ENCODE assay signal across 9 mouse cellular contexts in genomic region chr9:55545556-55546175, GRCm38 (mm10). TPM values are rescaled to one million over a fixed set of nuclear protein-coding genes. Genes with fewer than 3 reads are reported as not detected.
DNase-seq lines count a peak whose midpoint lies in the region; ATAC-seq and TF ChIP-seq lines count a peak whose summit lies in the region.
"Had no signal": no experiment of that assay in that cellular context is flagged by ENCODE, and none has a peak within 500 bp of the region (broad histone marks: within the 10 kb centered on the region; RNA-seq: fewer than 3 reads in every experiment).

No protein-coding gene starts in this region.

- intact Hi-C loops in left cerebral cortex, postnatal 14 days (cut with DNase I), result no loop called here

- H3K4me2 ChIP-seq in forebrain, embryonic 16.5 days (ENCODE audit: low read length), result peak overlapping the region; percentile 42
- H3K4me2 ChIP-seq in kidney, postnatal 0 days (ENCODE audit: low read length), result peak overlapping the region; percentile 49
- H3K4me2 ChIP-seq in neural tube, embryonic 12.5 days (replicated peaks), result peak overlapping the region; percentile 45

- no peaks in the 10 kb centered on the region for H3K9me3 ChIP-seq in E14TG2a.4 (ENCODE audit: low read length)
- no peaks in the 10 kb centered on the region for H3K9me3 ChIP-seq in forebrain, embryonic 16.5 days (ENCODE audit: control insufficient read depth, low read length)
- no peaks in the 10 kb centered on the region for H3K9me3 ChIP-seq in kidney, postnatal 0 days (replicated peaks; ENCODE audit: low read length)
- no peaks in the 10 kb centered on the region for H3K9me3 ChIP-seq in neural tube, embryonic 12.5 days

- 4% methylated on average over 41 of the region's 41 CpGs for WGBS in forebrain, embryonic 16.5 days
- 5% methylated on average over 41 of the region's 41 CpGs for WGBS in kidney, postnatal 0 days
- 6% methylated on average over 41 of the region's 41 CpGs for WGBS in neural tube, embryonic 12.5 days

- no peak for ATAC-seq in cerebellum, adult (ENCODE audit: insufficient number of reproducible peaks, low FRiP score, low TSS enrichment)
- no peak for ATAC-seq in forebrain, embryonic 16.5 days
- ATAC-seq in kidney, postnatal 0 days (replicated peaks; ENCODE audit: low FRiP score, low read depth), result no peak
- no peak for ATAC-seq in neural tube, embryonic 12.5 days (ENCODE audit: low FRiP score, low read depth)
- ATAC-seq in activated CD4-positive, CD25-positive, alpha-beta regulatory T cell, adult 4 months, result no peak

- H3K4me3 ChIP-seq in E14TG2a.4 (replicated peaks; ENCODE audit: low read length), result peak overlapping the region; percentile 75
- H3K4me3 ChIP-seq in forebrain, embryonic 16.5 days (replicated peaks; ENCODE audit: low read length), result peak overlapping the region; percentile 39
- H3K4me3 ChIP-seq in kidney, postnatal 0 days (replicated peaks; ENCODE audit: low read depth, low read length), result peak overlapping the region; percentile 21; the same call in 1 of the 2 replicates
- peak overlapping the region; percentile 17; the same call in 1 of the 2 replicates for H3K4me3 ChIP-seq in neural tube, embryonic 12.5 days

- H3K4me1 ChIP-seq in E14TG2a.4 (replicated peaks; ENCODE audit: low read depth, low read length), result peaks cover 55% of the 10 kb centered on the region
- H3K4me1 ChIP-seq in forebrain, embryonic 16.5 days (replicated peaks; ENCODE audit: control insufficient read depth, insufficient read depth, low read length), result peaks cover 39% of the 10 kb centered on the region
- H3K4me1 ChIP-seq in kidney, postnatal 0 days (replicated peaks; ENCODE audit: insufficient read depth, low read length), result peaks cover 32% of the 10 kb centered on the region
- peaks cover 38% of the 10 kb centered on the region for H3K4me1 ChIP-seq in neural tube, embryonic 12.5 days

- no peak overlapping the region for H3K9ac ChIP-seq in forebrain, embryonic 16.5 days (replicated peaks; ENCODE audit: low read depth, low read length)
- no peak overlapping the region for H3K9ac ChIP-seq in kidney, postnatal 0 days (ENCODE audit: low read depth, low read length)
- no peak overlapping the region for H3K9ac ChIP-seq in neural tube, embryonic 12.5 days

- peak; percentile 20 for DNase-seq in cerebellum, adult 9-10 months
- DNase-seq in kidney, postnatal 0 days (ENCODE audit: low spot score), result peak; percentile 19
- DNase-seq in left cerebral cortex, postnatal 14 days (ENCODE audit: low spot score in 2 of 2), result no peak

- no peaks in the 10 kb centered on the region for H3K36me3 ChIP-seq in E14TG2a.4 (ENCODE audit: insufficient read depth, low read length)
- H3K36me3 ChIP-seq in forebrain, embryonic 16.5 days (ENCODE audit: control insufficient read depth, insufficient read depth), result no peaks in the 10 kb centered on the region
- H3K36me3 ChIP-seq in kidney, postnatal 0 days (ENCODE audit: insufficient read depth, low read length), result no peaks in the 10 kb centered on the region
- no peaks in the 10 kb centered on the region for H3K36me3 ChIP-seq in neural tube, embryonic 12.5 days

- peaks cover 89% of the 10 kb centered on the region for H3K27me3 ChIP-seq in E14TG2a.4 (ENCODE audit: insufficient read depth, low read length)
- peaks cover 64% of the 10 kb centered on the region for H3K27me3 ChIP-seq in forebrain, embryonic 16.5 days (replicated peaks; ENCODE audit: control insufficient read depth, insufficient read depth, low read length)
- peaks cover 76% of the 10 kb centered on the region for H3K27me3 ChIP-seq in kidney, postnatal 0 days (ENCODE audit: insufficient read depth, low read length)
- peaks cover 94% of the 10 kb centered on the region for H3K27me3 ChIP-seq in neural tube, embryonic 12.5 days (replicated peaks)

- H3K27ac ChIP-seq in forebrain, embryonic 16.5 days (ENCODE audit: low read length), result no peak overlapping the region
- no peak overlapping the region for H3K27ac ChIP-seq in kidney, postnatal 0 days
- no peak overlapping the region for H3K27ac ChIP-seq in neural tube, embryonic 12.5 days

- TF ChIP-seq CTCF in E14TG2a.4 (conservative IDR thresholded peaks at IDR 0.05; ENCODE audit: low read length), result no peak
- TF ChIP-seq CTCF in kidney, postnatal 0 days (IDR thresholded peaks at IDR 0.05; ENCODE audit: low read depth), result no peak

RNA-seq across cellular contexts. Expression of gene Isl2, which starts 7.2 kb away (rescaled TPM):
- polyA plus RNA-seq in forebrain, embryonic 16.5 days (2015; fragmentation: Nextera tagmentation; extraction: Ambion mirVana), result 0.18 and 0.37 TPM in 2 replicates
- polyA plus RNA-seq in kidney, postnatal 0 days (2015; fragmentation: Nextera tagmentation; extraction: Ambion mirVana), result not detected in 2 replicates
- 46.4 and 62.5 TPM in 2 replicates for polyA plus RNA-seq in neural tube, embryonic 12.5 days (2016; fragmentation: Nextera tagmentation; extraction: Ambion mirVana)
- total RNA-seq in left cerebral cortex, postnatal 14 days (2021), result not detected
- not detected for polyA plus RNA-seq in activated CD4-positive, CD25-positive, alpha-beta regulatory T cell, adult 4 months (2017; shearing (Covaris generic))
- total RNA-seq: layer of hippocampus, postnatal 36 days had no signal

RNA-seq across cellular contexts. Expression of gene Etfa, which starts 33.6 kb away (rescaled TPM):
- polyA plus RNA-seq in forebrain, embryonic 16.5 days (2015; fragmentation: Nextera tagmentation; extraction: Ambion mirVana), result 87.3 and 93.0 TPM in 2 replicates
- polyA plus RNA-seq in kidney, postnatal 0 days (2015; fragmentation: Nextera tagmentation; extraction: Ambion mirVana), result 372 and 395 TPM in 2 replicates
- polyA plus RNA-seq in neural tube, embryonic 12.5 days (2016; fragmentation: Nextera tagmentation; extraction: Ambion mirVana), result 120 and 124 TPM in 2 replicates
- 10 to 100 TPM; 46.9 to 49.1 TPM for total RNA-seq in left cerebral cortex, postnatal 14 days (2021)
- 100 to 1,000 TPM; 148 to 164 TPM for polyA plus RNA-seq in activated CD4-positive, CD25-positive, alpha-beta regulatory T cell, adult 4 months (2017; shearing (Covaris generic))

Comparison
In these comparisons a context has a peak if more than half of its experiments do, and no peak if none do; other contexts are left out.
1. DNase-seq: peak in cerebellum, adult 9-10 months (single experiment) and kidney, postnatal 0 days (single experiment); none in left cerebral cortex, postnatal 14 days (0 of 2).
2. H3K4me3 ChIP-seq: peak in every context shown above with its lines; median percentile 75 in E14TG2a.4; 39 in forebrain, embryonic 16.5 days; 21 in kidney, postnatal 0 days; 17 in neural tube, embryonic 12.5 days.
3. RNA of gene Isl2, which starts 7.2 kb away (polyA plus RNA-seq): 46.4 to 62.5 TPM in neural tube, embryonic 12.5 days; 0.18 to 0.37 TPM in forebrain, embryonic 16.5 days, not detected in kidney, postnatal 0 days and not detected in activated CD4-positive, CD25-positive, alpha-beta regulatory T cell, adult 4 months; every median in the first group is over 10 times any median in the second.
4. Peak in every context shown above with its lines, with median percentiles within 50 percentile points of each other: H3K4me2 ChIP-seq.